Mouse (Mus musculus): ENCODE data around the gene Ankrd10.

DNA sequence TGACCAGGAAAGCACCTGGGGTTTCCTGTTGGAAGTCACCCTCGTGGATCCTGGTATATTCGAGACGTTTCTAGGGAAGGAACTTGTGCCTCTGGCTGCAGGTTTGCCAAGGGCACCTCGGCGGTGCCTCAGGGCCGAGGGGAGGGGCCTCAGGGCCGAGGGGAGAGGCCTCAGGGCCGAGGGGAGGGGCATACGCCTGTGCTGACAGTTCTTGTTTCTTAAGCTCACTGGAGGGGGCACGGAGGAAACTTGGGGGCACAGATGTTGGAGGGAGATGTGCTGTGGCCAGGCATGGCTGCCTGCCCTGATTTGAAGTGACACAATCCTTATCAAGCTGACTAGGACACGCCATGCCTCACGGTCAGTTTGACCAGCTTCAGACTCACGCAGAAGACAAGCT lies 43.3 kb downstream of the Ankrd10 start:
- TF ChIP-seq EP300 (IDR thresholded peaks at IDR 0.05; ENCODE audit: insufficient read depth, low read depth, low read length), result no peak
- no peak for TF ChIP-seq CTCF (IDR thresholded peaks at IDR 0.05)
- TF ChIP-seq POLR2A (IDR thresholded peaks at IDR 0.05; ENCODE audit: insufficient read depth, low read depth, low read length), result no peak
